Mouse (Mus musculus) ES-E14 (cell line): ENCODE measurements around the gene Baz2b. TPM values are rescaled to one million over a fixed set of nuclear protein-coding genes. Genes with fewer than 3 reads are reported as not detected.

Experiments
- DNase-seq: peaks from one replicate; pipeline ENCODE4 v3.0.0-alpha.2; 2013; ENCODE audit warnings: low read depth, low spot score
- H3K27ac ChIP-seq: 2 replicates; pipeline ENCODE4 v1.5.1; 2012; ENCODE audit warnings: low read depth, mild to moderate bottlenecking, low read length, moderate library complexity, mixed read lengths; ENCODE audit not compliant: poor library complexity, insufficient read depth, severe bottlenecking
- H3K36me3 ChIP-seq: 2 replicates; pipeline ENCODE4 v1.6.1; 2012; ENCODE audit warnings: mild to moderate bottlenecking, low read length, moderate library complexity, mixed read lengths; ENCODE audit not compliant: control insufficient read depth, poor library complexity, insufficient read depth, severe bottlenecking
- H3K4me1 ChIP-seq, 2 experiments: fragments of 150-350 bp in 1 of 2; sonication (generic) in 1 of 2; 2 replicates each; pipeline ENCODE4 v1.6.1; 2012; ENCODE audit warnings: low read length in 2 of 2, mild to moderate bottlenecking in 1 of 2, mixed read lengths in 1 of 2; ENCODE audit not compliant: control insufficient read depth in 2 of 2, insufficient read depth in 2 of 2, poor library complexity in 1 of 2
- H3K4me3 ChIP-seq, 2 experiments: fragments of 150-350 bp in 1 of 2; sonication (generic) in 1 of 2; 2 replicates each; pipeline ENCODE4 v1.5.1; 2012; ENCODE audit warnings: low read length in 2 of 2, low read depth in 1 of 2, mild to moderate bottlenecking in 1 of 2, mixed read lengths in 1 of 2; ENCODE audit not compliant: insufficient read depth in 1 of 2, poor library complexity in 1 of 2, severe bottlenecking in 1 of 2
- H3K9ac ChIP-seq: 2 replicates; pipeline ENCODE4 v1.6.1; 2012; ENCODE audit warnings: low read depth, mild to moderate bottlenecking, low read length, mixed read lengths; ENCODE audit not compliant: poor library complexity, insufficient read depth, severe bottlenecking
- H3K9me3 ChIP-seq: fragments of 150-350 bp; sonication (generic); 2 replicates; pipeline ENCODE4 v1.6.1; 2012; ENCODE audit warnings: low read depth, mild to moderate bottlenecking, low read length; ENCODE audit not compliant: control insufficient read depth, insufficient read depth
- CHD2 ChIP-seq: IDR thresholded peaks from 2 replicates; pipeline ENCODE4 v1.6.1; 2014; ENCODE audit warnings: mild to moderate bottlenecking, low read depth, low read length, inconsistent platforms
- HCFC1 ChIP-seq: IDR thresholded peaks from 2 replicates; pipeline ENCODE4 v1.6.1; 2012; ENCODE audit warnings: low read length, inconsistent platforms, borderline replicate concordance; ENCODE audit not compliant: insufficient read depth
- MAFK ChIP-seq: IDR thresholded peaks from 2 replicates; pipeline ENCODE4 v1.6.1; 2014; ENCODE audit warnings: mild to moderate bottlenecking, low read depth, low read length, inconsistent platforms; ENCODE audit not compliant: insufficient read depth
- ZC3H11A ChIP-seq: IDR thresholded peaks from 2 replicates; pipeline ENCODE4 v1.6.1; 2012; ENCODE audit warnings: low read depth, mild to moderate bottlenecking, inconsistent platforms, low read length, borderline replicate concordance
- ZNF384 ChIP-seq: IDR thresholded peaks from 2 replicates; pipeline ENCODE4 v1.6.1; 2012; ENCODE audit warnings: low read depth, low read length, inconsistent platforms
- in situ Hi-C, 2 experiments: fragments of 600-800 bp; cut with MboI; formaldehyde crosslinking; loops; one replicate each; pipeline ENCODE4 v1.15.1; 2025; ENCODE audit warnings: low sequenced_read_pairs in 2 of 2, inconsistent platforms in 1 of 2; ENCODE audit not compliant: unreplicated experiment in 2 of 2
- total RNA-seq: library from RNA; depleted of rRNA; stranded (reverse); fragments of 300-350 nt; gene quantifications from 2 replicates; pipeline ENCODE4 v1.2.3, GENCODE M21; 2012

Gene Baz2b
- total RNA-seq, 1 experiment: 22.0 TPM

DNA sequence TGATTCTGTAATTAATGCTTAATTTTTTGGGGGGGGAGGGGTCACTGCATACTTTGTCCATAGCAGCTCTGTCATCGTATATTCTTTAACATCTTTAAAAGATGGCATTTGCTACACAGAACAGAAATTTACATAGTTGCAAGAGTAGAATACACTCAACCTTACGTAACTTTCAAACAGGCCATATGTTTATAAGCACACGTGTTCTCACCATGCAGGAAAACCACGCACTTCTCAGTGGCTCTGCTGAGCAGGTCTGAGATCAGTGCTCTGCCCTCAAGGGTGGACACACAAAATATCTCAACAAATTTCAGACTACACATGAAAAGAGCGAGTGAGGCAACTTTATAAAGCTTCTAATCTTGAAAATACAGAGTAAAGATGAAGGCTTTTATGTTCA, 235.7 kb downstream of the Baz2b start:
- Histone ChIP-seq H3K4me1 (no peaks in the 10 kb centered on the region), H3K36me3 (no peaks in the 10 kb centered on the region; the same call in 1 of the 2 replicates), H3K9ac (no peak overlapping the region), H3K27ac (no peak overlapping the region), H3K4me3 (no peak overlapping the region), H3K9me3 (no peaks in the 10 kb centered on the region)
- TF ChIP-seq HCFC1 (no peak), CHD2 (no peak), MAFK (no peak), ZNF384 (no peak), ZC3H11A (no peak)
- no peak for DNase-seq
- in situ Hi-C loops: no loop called here

DNA sequence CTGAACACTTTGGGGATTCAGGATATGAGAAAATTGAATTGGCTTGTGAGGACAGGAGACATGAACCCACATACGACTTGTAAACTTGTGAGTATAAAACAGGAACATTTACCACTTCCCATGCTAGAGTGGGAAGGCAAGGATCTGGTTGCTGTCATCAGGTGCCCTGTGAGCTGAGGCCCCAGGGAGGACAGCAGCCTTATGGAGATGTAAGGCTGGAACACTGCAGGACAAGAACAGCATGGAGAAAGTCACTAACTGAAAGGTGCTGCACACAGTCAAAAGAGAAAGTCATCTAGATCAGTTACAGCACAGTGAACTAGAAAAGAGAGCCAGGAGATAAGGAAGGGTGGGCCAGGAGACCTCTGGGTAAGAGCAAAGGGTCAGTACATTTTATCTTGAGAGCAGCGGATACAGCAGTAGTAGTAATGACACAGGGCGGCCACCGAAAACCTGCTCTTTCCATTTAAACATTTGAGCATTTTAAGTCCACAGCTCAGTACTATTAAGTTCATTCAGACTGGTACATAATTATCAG, 236.5 kb downstream of the Baz2b start:
- Histone ChIP-seq H3K4me3 (no peak overlapping the region), H3K4me1 (no peaks in the 10 kb centered on the region), H3K36me3 (no peaks in the 10 kb centered on the region; the same call in 1 of the 2 replicates), H3K9ac (no peak overlapping the region), H3K27ac (no peak overlapping the region), H3K9me3 (no peaks in the 10 kb centered on the region)
- TF ChIP-seq MAFK (no peak), ZNF384 (no peak), HCFC1 (no peak), ZC3H11A (no peak), CHD2 (no peak)
- in situ Hi-C loops: no loop called here
- no peak for DNase-seq

DNA sequence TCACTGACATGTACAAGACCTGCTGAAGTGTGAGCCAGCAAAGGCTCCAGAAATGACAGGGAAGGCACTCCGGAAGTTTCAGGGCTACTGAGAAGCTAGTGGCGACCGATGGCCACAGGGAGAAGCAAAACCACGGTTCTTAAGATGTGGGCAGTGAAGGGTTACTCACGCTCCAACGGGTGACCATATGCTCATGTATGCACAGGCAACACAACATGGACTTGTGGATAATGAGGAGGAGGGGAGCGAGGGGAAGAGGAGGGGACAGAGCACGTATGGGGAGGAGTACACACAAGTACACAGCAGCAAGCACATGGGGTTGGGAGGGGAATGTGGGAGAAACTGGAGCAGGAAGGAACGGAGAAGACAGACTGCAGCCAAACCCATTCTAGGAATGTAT, 239.1 kb downstream of the Baz2b start:
- no peaks in the 10 kb centered on the region for H3K4me1 ChIP-seq
- in situ Hi-C loops: no loop called here
- no peak overlapping the region for H3K9ac ChIP-seq
- no peak overlapping the region for H3K4me3 ChIP-seq
- TF ChIP-seq ZNF384: no peak
- no peak for TF ChIP-seq HCFC1
- no peak for TF ChIP-seq MAFK
- no peak for TF ChIP-seq ZC3H11A
- no peak for TF ChIP-seq CHD2
- H3K27ac ChIP-seq: no peak overlapping the region
- H3K36me3 ChIP-seq: no peaks in the 10 kb centered on the region; the same call in 1 of the 2 replicates
- no peaks in the 10 kb centered on the region for H3K9me3 ChIP-seq
- DNase-seq: no peak

- no peak for TF ChIP-seq ZNF384
- no peak for TF ChIP-seq ZC3H11A
- no peak for TF ChIP-seq HCFC1
- TF ChIP-seq MAFK: no peak
- TF ChIP-seq CHD2: no peak
- Histone ChIP-seq H3K4me1 (no peaks in the 10 kb centered on the region), H3K9me3 (no peaks in the 10 kb centered on the region), H3K27ac (no peak overlapping the region), H3K4me3 (no peak overlapping the region), H3K9ac (no peak overlapping the region), H3K36me3 (no peaks in the 10 kb centered on the region; the same call in 1 of the 2 replicates)
- DNase-seq: no peak
- in situ Hi-C loops: no loop called here
Measured at GRCm38 (mm10) chr2:59969099-59969498, 240.5 kb downstream of the Baz2b start.

DNA sequence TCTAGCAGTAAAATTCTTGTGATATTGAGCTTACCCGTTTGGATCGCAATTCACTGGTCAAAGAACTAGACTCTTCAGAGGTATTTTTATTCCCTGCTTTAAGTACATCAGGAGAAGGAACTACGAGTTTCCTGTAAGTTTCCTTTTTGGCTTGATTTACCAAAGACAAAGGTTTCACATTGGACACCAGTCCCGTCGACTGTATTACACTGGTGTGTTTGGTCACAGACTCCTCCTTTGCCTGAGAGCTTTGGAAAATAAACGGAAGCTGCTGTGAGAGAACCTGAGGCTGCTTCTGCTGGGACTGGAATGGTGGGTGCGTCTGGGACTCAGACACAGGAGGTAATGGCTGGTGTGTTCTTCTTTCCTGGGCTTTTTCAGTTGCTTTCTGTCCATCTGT, 241.0 kb downstream of the Baz2b start:
- TF ChIP-seq HCFC1: no peak
- no peak for TF ChIP-seq CHD2
- TF ChIP-seq MAFK: no peak
- no peaks in the 10 kb centered on the region for H3K9me3 ChIP-seq
- in situ Hi-C loops: no loop called here
- H3K36me3 ChIP-seq: no peaks in the 10 kb centered on the region; the same call in 1 of the 2 replicates
- no peaks in the 10 kb centered on the region for H3K4me1 ChIP-seq
- H3K27ac ChIP-seq: no peak overlapping the region
- DNase-seq: no peak
- H3K9ac ChIP-seq: no peak overlapping the region
- H3K4me3 ChIP-seq: no peak overlapping the region
